Comparison of ENCODE assay signal across 17 mouse cellular contexts in genomic region chr8:54392866-54393265, GRCm38 (mm10).
A peak's percentile ranks its signal among the peaks of the same experiment; 100 is the strongest.
DNase-seq lines count a peak whose midpoint lies in the region; ATAC-seq and TF ChIP-seq lines count a peak whose summit lies in the region.
"Had no signal": no experiment of that assay in that cellular context is flagged by ENCODE, and none has a peak within 500 bp of the region (broad histone marks: within the 10 kb centered on the region; RNA-seq: fewer than 3 reads in every experiment).

No protein-coding gene starts in this region.

- no peaks in the 10 kb centered on the region for H3K36me3 ChIP-seq in heart, embryonic 11.5 days (ENCODE audit: control insufficient read depth, insufficient read depth, low read length)
- H3K36me3 ChIP-seq in lung, embryonic 14.5 days (ENCODE audit: insufficient read depth) = no peaks in the 10 kb centered on the region
- H3K36me3 ChIP-seq: embryonic facial prominence, embryonic 12.5 days; forebrain, embryonic 15.5 days; hindbrain, embryonic 13.5 days had no signal

- no peaks in the 10 kb centered on the region for H3K4me1 ChIP-seq in heart, embryonic 11.5 days (ENCODE audit: control insufficient read depth, insufficient read depth, low read length)
- H3K4me1 ChIP-seq in lung, embryonic 14.5 days (ENCODE audit: insufficient read depth) = no peaks in the 10 kb centered on the region; the same call in 1 of the 2 replicates
- H3K4me1 ChIP-seq: embryonic facial prominence, embryonic 12.5 days; forebrain, embryonic 15.5 days; hindbrain, embryonic 13.5 days had no signal

- TF ChIP-seq CTCF in gastrocnemius, adult 2 months (IDR thresholded peaks at IDR 0.05) = no peak
- TF ChIP-seq CTCF in lung, embryonic 14.5 days (IDR thresholded peaks at IDR 0.05; ENCODE audit: low read depth) = no peak

- intact Hi-C loops in gastrocnemius, adult 2 months (cut with DNase I) = no loop called here

- H3K27me3 ChIP-seq in heart, embryonic 11.5 days (ENCODE audit: control insufficient read depth, insufficient read depth, low read length) = no peaks in the 10 kb centered on the region
- no peaks in the 10 kb centered on the region for H3K27me3 ChIP-seq in lung, embryonic 14.5 days (ENCODE audit: insufficient read depth, low read length)
- H3K27me3 ChIP-seq: embryonic facial prominence, embryonic 12.5 days; forebrain, embryonic 15.5 days; hindbrain, embryonic 13.5 days had no signal

- DNase-seq in gastrocnemius, adult 2 months = no peak
- no peak for DNase-seq in gastrocnemius, postnatal 25 days
- DNase-seq in heart, adult 8-10 months (ENCODE audit: low spot score) = peak; percentile 28
- DNase-seq in lung, embryonic 14.5 days = peak; percentile 8
- no peak for DNase-seq in lung, postnatal 14 days
- peak; percentile 20 for DNase-seq in lung, postnatal 25 days (ENCODE audit: low spot score)
- no peak for DNase-seq in adrenal gland, postnatal 10 days
- DNase-seq: adrenal gland, postnatal 14 days; cerebellum, adult 11-12 months; cerebellum, adult 9-10 months; cerebellum, postnatal 25 days; gastrocnemius, postnatal 10 days had no signal

- peak overlapping the region; percentile 43; the same call in 1 of the 2 replicates for H3K27ac ChIP-seq in gastrocnemius, adult 2 months
- no peak overlapping the region for H3K27ac ChIP-seq in heart, embryonic 11.5 days (ENCODE audit: low read depth, low read length)
- no peak overlapping the region for H3K27ac ChIP-seq in lung, embryonic 14.5 days (ENCODE audit: low read depth)
- H3K27ac ChIP-seq: embryonic facial prominence, embryonic 12.5 days; forebrain, embryonic 15.5 days; hindbrain, embryonic 13.5 days; hindbrain, postnatal 0 days had no signal

- no peak overlapping the region for H3K4me2 ChIP-seq in heart, embryonic 11.5 days
- no peak overlapping the region for H3K4me2 ChIP-seq in lung, embryonic 14.5 days
- H3K4me2 ChIP-seq: embryonic facial prominence, embryonic 12.5 days; forebrain, embryonic 15.5 days; hindbrain, embryonic 13.5 days had no signal

- no peak for ATAC-seq in heart, embryonic 11.5 days (replicated peaks; ENCODE audit: insufficient number of reproducible peaks, low FRiP score, low TSS enrichment)
- ATAC-seq in lung, embryonic 14.5 days (ENCODE audit: insufficient read depth) = peak; percentile 52; the same call in 1 of the 2 replicates
- ATAC-seq: forebrain, embryonic 15.5 days; hindbrain, postnatal 0 days had no signal

- H3K9me3 ChIP-seq in heart, embryonic 11.5 days (replicated peaks; ENCODE audit: control insufficient read depth, low read length) = no peaks in the 10 kb centered on the region
- H3K9me3 ChIP-seq in lung, embryonic 14.5 days (ENCODE audit: low read depth, low read length) = no peaks in the 10 kb centered on the region
- H3K9me3 ChIP-seq: embryonic facial prominence, embryonic 12.5 days; forebrain, embryonic 15.5 days; hindbrain, embryonic 13.5 days had no signal

- H3K4me3 ChIP-seq in gastrocnemius, adult 2 months = no peak overlapping the region
- no peak overlapping the region for H3K4me3 ChIP-seq in heart, embryonic 11.5 days (ENCODE audit: low read depth, low read length)
- H3K4me3 ChIP-seq in lung, embryonic 14.5 days (ENCODE audit: low read depth, low read length) = no peak overlapping the region
- H3K4me3 ChIP-seq: embryonic facial prominence, embryonic 12.5 days; forebrain, embryonic 15.5 days; hindbrain, embryonic 13.5 days had no signal

- H3K9ac ChIP-seq in heart, embryonic 11.5 days (ENCODE audit: low read depth, low read length) = no peak overlapping the region
- H3K9ac ChIP-seq in lung, embryonic 14.5 days = no peak overlapping the region
- H3K9ac ChIP-seq: embryonic facial prominence, embryonic 12.5 days; forebrain, embryonic 15.5 days; hindbrain, embryonic 13.5 days had no signal

Comparison
In these comparisons a context has a peak if more than half of its experiments do, and no peak if none do; other contexts are left out.
1. DNase-seq: peak in heart, adult 8-10 months (single experiment), lung, embryonic 14.5 days (single experiment) and lung, postnatal 25 days (single experiment); none in gastrocnemius, adult 2 months (single experiment), gastrocnemius, postnatal 25 days (single experiment), lung, postnatal 14 days (single experiment) and adrenal gland, postnatal 10 days (single experiment).